Mouse (Mus musculus): ENCODE data around the gene Nab1. TPM values are rescaled to one million over a fixed set of nuclear protein-coding genes. Genes with fewer than 3 reads are reported as not detected.
"Not testable (repeated sequence)": the region's sequence is repeated elsewhere in the genome, so short reads cannot be mapped to it uniquely, and the experiment has no call there.

The Nab1 gene
- 10 to 100 TPM; 26.0 to 27.3 TPM for total RNA-seq (2021)
- long read RNA-seq, experiment 1, transcript Nab1-201 (8 exons, 3,874 nt), result major isoform, 23 of 29 reads
- long read RNA-seq, experiment 1, partial matches to known transcripts, result 3 of 29 reads
- long read RNA-seq, experiment 1, other reads (novel, unspliced or antisense), result 3 of 29 reads
- long read RNA-seq, experiment 2, transcript Nab1-201 (8 exons, 3,874 nt), result major isoform, 16 of 26 reads
- long read RNA-seq, experiment 2, partial matches to known transcripts, result 4 of 26 reads
- long read RNA-seq, experiment 2, other reads (novel, unspliced or antisense), result 6 of 26 reads

DNA sequence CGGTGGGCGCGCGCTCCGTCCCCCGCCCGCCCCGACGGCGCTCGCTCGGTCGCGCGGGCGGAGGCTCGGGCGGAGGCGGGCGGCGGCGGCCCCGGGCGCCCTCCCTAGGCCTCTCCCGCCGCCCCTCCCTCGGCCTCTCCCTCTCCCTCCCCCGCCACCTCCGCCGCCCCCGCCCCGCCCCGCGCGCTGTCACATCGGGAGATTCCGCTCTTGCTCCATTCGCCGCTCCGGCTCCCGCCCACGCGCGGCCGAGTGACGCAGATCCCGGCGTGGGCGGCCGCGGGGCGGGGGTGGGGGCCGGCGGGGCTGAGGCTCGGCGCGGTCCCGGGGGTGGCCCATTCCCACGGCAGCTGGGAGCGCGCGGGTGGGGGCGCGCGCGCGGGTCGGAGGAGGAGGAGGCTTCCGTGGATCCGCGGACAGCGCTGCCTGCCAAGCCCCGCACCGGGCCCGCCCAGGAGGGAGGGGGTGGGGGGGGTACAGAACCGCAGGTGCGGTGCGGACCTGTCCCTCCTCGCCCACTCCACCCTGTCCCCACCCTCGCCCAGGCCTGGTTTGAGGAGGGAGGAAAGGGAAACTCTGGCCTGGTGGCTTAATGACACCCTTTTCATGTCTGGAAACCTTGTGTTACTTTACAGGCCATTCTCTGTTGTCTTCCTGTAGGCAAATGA, at the start of gene Nab1:
Gene Nab1 (minus strand): TSS at position 366 of the 668 bp plus-strand sequence.
- DNase-seq (ENCODE audit: low spot score in 2 of 2), result peak; percentile 44 to 52

DNA sequence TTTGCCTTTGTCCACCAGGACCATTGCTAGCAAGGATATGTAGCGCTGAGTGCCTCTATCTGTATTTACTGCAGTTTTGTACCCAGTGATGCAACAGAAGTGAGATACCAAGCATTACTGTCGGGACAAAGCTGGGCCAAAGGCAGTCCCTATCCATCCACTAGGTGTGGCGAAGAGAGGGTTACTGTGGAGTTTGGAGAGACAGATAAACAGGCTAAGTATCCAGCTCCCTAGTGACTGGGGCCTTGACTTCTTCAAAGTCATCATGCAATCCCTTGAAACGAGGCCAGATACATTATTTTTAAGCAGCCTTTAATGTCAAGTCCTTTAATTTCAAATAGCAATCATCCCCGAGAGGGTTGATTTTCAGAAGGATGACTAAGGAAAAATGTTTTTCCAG, 47.0 kb upstream of the Nab1 start:
- DNase-seq (ENCODE audit: low spot score in 2 of 2), result no peak

DNA sequence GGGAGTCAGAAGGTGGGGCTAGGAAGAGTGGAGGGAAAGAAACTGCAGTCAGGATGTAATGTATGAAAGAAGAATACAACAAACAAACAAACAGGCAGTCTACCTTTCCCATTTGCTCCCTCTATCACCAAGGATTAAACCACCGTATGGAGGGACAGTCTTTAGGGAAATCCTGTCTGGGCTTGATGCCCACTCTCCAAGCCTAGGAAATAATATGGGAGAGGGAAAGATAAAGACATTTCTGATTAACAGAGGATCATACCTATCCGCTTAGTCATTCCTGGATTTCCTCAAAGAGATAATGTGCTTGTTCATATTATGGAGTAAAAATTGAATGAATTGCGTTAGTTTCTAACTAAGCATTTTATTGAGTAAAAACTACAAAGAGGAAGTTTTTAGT, 46.3 kb upstream of the Nab1 start:
- DNase-seq (ENCODE audit: low spot score in 2 of 2), result no peak

DNA sequence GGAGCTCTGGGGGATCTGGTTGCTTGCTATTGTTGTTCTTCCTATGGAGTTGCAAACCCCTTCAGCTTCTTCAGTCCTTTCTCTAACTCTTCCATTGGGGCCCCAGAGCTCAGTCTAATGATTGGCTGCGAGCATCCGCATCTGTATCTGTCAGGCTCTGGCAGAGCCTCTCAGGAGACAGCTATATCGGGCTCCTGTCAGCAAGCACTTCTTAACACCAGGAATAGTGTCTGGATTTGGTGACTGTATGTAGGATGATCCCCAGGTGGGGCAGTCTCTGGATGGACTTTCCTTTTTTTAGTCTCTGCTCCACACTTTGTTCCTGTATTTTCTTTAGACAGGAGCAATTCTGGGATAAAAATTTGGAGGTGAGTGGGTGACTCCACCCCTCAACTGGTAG, 39.6 kb upstream of the Nab1 start:
- DNase-seq (ENCODE audit: low spot score in 2 of 2), result not testable (repeated sequence)

DNA sequence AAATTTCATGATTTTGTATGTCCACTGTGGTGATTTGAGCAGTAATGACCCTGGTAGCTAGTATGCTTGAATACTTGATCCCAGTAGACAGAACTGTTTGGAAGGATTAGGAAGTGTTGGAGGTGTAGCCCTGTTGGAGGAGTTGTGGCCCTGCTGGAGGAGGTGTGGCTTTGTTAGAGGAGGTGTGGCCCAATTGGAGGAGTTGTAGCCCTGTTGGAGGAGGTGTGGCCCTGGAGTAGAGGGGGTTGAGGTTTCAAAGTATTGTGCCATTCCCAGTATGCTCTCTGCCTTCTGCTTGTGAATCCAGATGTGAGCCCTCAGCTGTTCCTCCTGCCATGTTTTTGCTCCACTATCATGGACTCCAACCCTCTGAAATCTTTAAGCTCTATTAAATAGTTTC, 29.5 kb upstream of the Nab1 start:
- no peak for DNase-seq (ENCODE audit: low spot score in 2 of 2)

DNA sequence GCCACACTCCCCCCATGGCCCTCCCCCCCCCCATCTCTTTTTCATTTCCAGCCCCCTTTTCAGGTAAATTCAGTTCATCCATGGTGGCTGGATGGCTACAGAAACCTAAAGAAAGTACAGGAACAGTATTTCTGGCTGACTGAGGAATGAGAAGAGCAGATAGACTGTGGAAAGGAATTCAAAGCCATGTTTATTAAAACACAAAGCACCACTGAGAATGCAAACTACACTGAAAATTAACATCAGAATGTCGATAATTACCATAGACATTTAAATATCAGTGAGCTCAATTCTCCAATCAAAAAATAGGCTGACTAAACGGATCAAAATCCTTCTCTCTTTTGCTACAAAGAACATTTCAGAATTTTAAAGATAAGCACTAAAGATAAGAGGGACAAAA, 27.2 kb upstream of the Nab1 start:
- no peak for DNase-seq (ENCODE audit: low spot score in 2 of 2)

DNA sequence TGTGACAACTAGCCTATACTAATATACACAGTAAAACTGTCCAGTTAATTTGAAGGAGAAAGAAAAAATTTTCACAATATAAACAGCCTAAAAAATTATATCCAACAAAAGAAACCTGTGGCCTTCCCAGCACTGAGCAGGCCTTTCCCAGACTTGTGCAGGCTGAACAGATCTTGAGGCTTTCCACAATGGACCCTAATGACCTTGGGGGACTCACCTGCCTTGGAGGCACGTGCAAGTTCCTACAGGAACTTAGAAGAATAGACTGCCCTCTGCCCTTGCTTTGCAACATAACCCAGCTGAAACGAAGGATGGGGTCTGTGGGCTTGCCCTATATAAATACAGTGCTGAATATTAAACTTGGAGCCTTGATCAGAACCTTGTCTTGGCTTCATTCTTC, 26.8 kb upstream of the Nab1 start:
- DNase-seq (ENCODE audit: low spot score in 2 of 2), result no peak

DNA sequence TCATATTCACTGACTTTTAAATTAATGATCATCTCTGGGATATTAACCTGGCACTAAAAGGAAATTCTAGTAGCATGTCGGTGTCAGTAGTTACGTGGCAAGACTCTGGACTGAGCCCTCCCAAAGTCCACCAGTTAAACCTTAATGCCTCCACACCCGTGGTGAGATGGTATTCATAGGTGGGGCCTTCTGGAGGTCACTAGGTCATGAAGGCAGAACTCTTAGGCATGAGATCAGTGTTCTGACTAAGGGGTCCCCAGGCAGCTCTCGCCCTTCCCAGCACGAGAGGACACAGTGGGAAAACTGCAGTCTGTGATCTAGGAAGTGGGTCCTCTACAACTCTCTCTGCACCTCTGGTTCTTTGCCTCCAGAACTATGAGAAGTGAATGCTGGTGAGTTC, 24.2 kb upstream of the Nab1 start:
- no peak for DNase-seq (ENCODE audit: low spot score in 2 of 2)

DNA sequence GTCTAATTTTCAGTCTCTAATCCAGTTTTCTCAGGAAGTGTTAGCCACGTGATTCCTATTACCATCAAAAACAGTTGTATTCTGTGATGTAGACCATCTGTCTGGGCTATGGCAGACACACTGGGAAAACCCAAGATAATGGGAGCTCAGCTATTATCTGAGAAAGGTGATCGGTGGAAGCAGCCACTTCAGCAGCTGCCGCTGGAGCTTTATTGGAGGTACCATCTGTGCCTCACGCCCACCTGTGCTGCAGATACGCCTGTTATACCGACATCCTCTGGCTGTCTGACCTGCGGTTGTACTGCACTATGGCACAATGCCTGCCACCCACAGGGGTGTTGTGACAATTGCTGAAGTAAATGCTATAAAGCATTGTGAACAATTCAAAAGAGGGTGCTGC, 23.7 kb upstream of the Nab1 start:
- peak; percentile 61 to 77 for DNase-seq (ENCODE audit: low spot score in 2 of 2)

DNA sequence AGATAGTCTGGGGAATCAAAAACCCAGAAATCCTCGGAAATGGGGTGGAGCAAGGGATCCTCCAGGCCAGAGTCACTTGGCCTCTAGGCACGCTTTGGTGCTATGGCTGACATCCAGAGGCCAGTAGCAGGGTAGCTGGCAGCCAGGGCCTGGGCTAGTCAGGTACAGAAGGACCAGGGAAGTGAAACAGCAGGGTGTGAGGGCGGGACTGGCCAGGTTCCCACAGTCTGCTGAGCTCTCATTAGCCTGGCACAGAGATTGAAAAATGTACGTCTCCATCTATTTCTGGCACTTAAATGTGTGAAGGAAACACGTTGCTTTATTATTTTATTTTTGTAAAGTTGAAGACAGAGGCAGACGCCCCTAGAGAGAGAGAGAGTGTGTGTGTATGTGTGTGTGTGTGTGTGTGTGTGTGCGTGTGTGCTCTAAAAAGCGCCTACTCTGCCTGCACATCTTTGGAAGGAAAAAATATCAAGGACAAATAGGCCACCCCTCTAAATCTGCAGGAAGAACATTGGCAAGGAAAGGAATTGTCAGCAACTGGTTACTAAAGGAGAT, 21.0 kb upstream of the Nab1 start:
- DNase-seq (ENCODE audit: low spot score in 2 of 2), result peak in 1 of 2 experiments; percentile 67

DNA sequence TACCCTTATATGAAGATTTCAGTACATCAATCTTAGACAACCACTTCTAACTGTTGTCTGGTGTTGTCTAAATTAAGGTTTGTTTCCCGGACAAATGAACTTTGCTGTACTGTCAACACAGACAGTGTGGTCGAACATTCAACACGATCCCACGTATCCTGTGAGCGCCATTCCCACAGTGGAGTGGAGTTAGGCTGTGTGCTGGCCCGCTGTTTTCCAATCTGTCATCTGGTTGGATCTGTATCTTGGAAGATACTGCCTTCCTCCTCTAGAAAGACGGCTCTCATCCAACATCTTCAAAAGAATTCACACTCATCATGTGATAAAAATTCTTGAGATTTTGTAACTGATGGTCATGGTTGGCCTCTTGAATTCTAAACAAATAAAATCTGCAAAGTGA, 19.7 kb upstream of the Nab1 start:
- no peak for DNase-seq (ENCODE audit: low spot score in 2 of 2)

DNA sequence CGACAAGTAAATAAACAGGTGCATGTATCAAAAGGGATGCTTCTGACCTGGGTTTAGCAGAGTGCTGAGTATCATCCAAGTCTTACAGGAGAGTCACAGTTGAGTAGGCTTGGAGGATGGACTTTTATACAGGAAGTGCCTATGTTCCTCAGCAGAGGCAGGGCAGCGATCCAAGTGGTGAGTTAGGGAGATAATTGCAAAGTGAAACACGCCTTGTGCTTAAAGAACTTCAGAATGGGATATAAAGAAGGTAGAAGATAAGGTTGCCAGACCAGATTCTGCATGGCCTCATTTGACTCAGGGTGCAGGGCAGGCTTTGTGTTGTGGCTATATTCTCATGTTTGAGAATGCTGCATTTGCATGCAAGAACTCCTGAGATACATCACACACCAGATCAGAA, 14.8 kb upstream of the Nab1 start:
- no peak for DNase-seq (ENCODE audit: low spot score in 2 of 2)

DNA sequence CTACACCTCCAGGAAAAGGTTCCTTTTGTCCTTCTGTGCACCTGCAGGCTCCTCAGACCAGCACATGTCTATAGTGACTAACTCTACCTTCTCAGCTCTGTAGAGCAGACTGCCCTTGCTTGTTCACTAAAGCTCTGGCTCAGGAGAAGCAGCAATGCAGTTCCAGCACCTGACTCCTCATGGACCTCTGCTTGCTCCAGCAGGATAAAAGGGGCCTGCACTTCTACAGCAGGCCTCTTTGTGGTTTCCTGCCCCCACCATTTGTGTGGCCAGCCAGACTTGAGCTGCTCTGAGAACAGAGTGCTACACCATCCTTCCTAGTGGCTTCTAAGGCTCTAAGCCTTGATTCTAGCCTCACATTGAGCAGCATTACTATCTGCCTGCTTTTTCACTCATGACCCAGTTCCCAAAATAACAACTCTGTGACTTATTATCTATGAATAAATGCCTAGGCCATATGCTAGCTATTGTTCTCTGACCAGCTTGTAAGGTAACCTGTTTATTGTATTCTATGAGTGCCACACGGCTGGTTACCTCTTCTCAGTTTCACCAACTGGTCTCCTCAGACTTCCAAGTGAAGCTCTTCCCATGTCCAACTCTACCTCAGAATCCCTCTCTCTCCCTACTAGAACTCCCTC, 11.4 kb upstream of the Nab1 start:
- no peak for DNase-seq (ENCODE audit: low spot score in 2 of 2)

DNA sequence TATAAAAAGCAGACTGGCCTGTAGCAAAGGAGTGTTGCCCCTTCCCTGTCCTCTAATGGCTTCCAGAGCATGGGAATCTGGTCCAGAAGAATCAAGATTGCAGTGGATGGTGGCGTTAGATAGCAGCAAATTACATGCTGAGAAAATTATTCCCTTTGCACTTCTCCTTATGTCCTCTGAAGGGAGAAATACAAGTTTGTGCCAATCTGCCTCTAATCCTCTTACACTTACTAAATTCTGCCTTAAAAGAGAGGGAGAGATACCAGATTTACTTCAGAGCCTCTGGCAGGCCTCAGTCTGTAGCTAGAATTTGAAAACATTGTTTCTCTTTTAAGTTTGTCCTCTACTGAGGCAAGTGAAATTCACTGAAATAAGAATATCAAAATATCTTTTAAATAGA, 5.7 kb upstream of the Nab1 start:
- DNase-seq (ENCODE audit: low spot score in 2 of 2), result no peak

DNA sequence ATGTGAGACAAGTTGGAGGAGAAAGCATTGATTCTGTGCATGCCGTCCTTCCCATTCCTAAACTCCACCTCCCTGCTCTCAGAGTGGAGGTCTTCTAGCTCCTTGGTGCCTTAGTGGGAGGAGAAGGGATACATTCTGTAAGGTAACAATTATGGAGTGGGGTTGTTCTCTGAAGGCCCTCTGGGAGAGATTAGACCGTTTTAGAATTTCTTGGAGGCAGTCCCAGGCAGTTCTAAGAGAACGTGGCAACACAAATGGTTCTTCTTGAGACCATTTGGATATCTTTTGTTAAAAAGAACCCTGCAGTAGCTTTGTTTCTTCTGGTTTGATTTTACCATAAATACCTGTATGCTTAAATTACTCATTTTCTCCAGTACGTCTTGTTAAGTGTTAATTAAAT, 1.8 kb upstream of the Nab1 start:
- no peak for DNase-seq (ENCODE audit: low spot score in 2 of 2)

DNA sequence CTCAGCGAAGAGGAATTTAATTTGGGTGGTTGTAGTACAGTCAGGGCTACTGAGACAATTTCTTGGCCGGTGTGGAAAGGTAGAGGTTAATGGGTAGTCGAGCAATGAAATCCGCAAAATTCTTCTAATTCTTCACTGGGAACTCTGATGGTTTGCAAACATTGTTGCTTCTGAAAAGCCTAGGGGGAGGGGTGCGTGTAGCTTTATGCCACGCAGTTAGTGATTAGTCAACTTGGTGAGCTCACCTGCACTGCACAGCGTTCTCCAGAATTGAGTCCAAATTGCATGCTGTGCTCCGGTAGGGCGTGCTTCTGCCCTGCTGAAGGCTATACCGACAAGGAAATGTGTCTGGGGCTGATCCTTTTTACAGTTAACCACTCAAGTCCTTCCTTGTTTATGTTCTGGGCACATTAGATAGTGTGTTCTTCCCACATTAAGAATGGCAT, 1.2 kb upstream of the Nab1 start:
- DNase-seq (ENCODE audit: low spot score in 2 of 2), result no peak

DNA sequence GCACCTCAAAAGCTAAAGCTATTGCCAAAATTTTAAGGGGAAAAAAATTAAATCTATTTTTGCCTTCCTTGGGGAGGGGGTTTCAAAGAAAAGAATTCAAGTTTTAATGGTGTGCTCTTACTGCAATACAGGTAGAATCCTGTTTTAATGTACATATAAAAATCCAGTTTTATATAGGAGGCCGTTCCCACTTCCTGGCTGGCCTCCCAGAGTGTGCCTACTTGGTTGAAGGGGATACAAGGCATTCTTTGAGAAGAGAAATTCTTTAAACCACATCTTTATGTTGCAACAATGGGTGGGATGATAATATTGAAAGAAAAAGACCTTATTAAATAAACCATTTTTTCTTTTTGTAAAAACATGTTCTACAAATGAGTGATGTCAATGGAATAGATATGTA, 611 bp upstream of the Nab1 start:
- no peak for DNase-seq (ENCODE audit: low spot score in 2 of 2)

DNA sequence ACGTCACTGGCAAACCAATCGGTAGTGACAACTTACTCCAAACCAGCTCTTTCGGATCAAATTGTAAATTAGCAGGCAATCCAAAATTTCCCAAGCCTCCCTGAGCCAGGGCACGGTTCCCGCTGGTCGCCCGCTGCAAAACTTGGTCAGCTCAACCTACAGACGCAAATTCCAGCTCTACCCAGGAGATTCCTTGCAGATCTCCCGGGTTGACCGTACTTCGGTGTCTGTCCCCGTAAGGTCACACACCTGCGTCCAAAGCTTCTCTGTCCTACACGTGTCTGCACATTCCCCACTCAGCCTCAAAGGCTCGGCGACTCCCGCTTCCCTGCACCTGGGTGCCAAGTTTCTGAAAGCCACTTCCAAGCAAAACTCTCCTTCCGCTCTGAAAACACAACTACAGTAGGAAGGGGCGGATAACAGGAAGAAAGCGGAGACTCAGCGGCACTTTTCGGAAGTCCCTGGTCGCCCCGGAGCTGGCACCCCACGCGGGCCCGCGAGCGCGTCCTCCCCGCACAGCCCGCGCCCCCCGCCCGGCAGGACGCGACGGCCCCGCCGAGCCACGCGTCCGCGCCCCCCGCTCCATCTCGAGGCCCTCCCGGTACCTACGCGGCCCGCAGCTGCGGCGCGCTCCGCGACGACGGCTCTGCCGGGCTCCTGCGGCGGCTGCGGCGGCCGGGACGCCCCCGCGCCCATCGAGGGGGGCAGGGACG, 722 bp downstream of the Nab1 start:
- DNase-seq (ENCODE audit: low spot score in 2 of 2), result peak; percentile 45 to 51

DNA sequence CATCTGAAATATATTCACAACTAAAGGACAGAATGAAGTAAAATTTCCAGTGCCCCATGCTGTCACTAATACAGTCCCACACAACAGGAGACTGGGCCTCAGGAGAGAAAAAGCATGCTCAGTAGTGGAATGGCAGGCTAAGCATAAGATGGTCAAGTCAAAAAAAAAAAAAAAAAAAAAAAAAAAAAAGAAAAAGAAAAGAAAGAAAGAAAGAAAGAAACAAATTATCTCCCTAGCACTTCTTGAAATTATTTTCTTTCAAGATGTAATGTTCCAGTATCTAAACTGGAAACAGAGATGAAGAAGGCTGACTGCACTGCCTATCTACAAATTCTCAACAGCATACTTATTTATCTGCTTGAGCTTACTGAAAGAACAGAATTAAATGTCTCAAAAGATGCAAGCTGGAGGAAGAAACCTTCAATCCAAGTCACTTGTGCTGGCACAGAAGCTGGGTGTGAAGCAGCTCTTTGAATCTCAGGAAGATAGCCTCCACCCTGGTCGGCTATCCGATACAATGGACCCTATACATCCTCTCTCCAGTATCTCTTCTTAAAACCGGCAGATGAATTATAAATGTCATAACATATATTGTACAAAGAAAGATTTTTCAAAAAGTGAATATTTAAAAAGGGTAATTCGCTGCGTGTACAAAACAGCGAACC, 1.6 kb downstream of the Nab1 start:
- DNase-seq (ENCODE audit: low spot score in 2 of 2), result no peak

DNA sequence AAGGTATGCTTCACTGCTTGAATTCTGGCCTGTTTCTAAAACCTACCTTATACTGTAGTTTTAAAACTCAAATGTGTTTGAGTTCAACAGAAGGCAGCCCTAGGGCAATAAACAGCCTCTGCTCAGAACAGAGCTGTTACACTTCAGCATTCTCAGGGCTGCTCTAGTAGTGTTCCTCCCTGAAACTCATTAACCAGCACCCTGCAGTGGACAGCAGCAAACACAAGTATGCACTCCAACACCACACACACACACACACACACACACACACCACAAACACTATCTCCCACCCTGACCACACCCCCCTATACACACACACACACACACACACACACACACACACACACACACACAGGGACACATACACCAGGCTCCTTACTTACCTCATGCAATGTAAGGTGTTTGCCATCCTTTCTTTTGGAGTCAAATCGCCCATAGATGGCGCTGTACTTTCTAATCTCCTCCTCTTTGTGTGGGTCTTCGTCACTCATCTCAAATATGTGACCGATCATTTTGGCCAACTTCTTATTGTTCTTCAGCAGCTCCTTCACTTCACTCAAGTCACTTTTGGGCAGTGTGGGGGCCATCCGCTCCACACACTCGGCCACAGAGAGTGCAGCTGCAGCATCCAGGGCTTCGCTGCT, 10.8 kb downstream of the Nab1 start:
- no peak for DNase-seq (ENCODE audit: low spot score in 2 of 2)

DNA sequence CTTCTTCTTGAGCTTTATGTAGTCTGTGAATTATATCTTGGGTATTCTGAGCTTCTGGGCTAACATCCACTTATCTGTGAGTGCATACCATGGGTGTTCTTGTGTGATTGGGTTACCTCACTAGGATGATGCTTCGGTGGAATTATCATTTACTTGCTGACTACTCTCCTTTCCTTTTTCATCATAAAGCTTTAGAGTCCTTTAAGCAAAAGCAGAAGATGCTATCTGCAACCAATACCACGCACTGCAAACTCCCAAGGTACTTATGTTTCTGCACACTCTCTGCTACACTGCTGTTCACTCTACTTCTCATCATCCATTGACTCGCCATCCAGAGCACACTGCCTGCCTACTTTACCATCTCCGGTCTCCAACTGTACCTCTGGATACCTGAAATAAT, 15.5 kb downstream of the Nab1 start:
- no peak for DNase-seq (ENCODE audit: low spot score in 2 of 2)

Data from layer of hippocampus, postnatal 14 days (tissue).